ENCODE assay signal across 10 mouse cellular contexts in the genomic region with DNA sequence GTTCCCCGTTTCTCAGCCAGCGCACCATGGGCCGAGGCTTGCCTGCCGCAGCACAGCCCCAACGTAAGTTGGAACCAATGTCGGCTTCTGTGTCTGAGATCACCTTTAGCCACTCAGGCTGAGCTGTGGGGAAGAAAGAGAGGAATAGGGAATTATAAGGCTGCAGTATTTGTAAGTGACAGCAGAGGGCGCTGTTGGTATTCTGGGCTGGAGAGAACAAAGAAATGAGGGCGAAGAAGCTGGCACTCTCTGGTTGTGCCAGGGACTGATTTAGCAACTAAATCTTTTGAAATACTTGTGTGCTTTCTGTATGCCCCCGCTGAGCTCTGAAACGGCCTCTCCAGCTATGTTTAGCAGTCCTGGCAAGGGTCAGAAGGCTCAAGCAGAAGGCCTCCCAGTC. TPM values are rescaled to one million over a fixed set of nuclear protein-coding genes. Genes with fewer than 3 reads are reported as not detected.
DNase-seq lines count a peak whose midpoint lies in the region; ATAC-seq lines count a peak whose summit lies in the region.
"Had no signal": no experiment of that assay in that cellular context is flagged by ENCODE, and none has a peak within 500 bp of the region (broad histone marks: within the 10 kb centered on the region; RNA-seq: fewer than 3 reads in every experiment).

No protein-coding gene starts in this region.

- ATAC-seq in CD4-positive, CD25-positive, alpha-beta regulatory T cell, adult 4 months = no peak

- H3K27ac ChIP-seq in hindbrain, embryonic 10.5 days = peak overlapping the region; percentile 86

- H3K4me1 ChIP-seq in hindbrain, embryonic 10.5 days (replicated peaks) = peaks cover 29% of the 10 kb centered on the region

- WGBS in hindbrain, embryonic 10.5 days = 11% methylated on average over 10 of the region's 10 CpGs

- H3K4me3 ChIP-seq in hindbrain, embryonic 10.5 days = no peak overlapping the region
- H3K4me3 ChIP-seq: megakaryocyte, embryonic 14.5 days had no signal

- no peaks in the 10 kb centered on the region for H3K9me3 ChIP-seq in hindbrain, embryonic 10.5 days
- H3K9me3 ChIP-seq: megakaryocyte, embryonic 14.5 days had no signal

- peaks cover 21% of the 10 kb centered on the region for H3K36me3 ChIP-seq in hindbrain, embryonic 10.5 days

- peaks cover 14% of the 10 kb centered on the region for H3K27me3 ChIP-seq in hindbrain, embryonic 10.5 days (ENCODE audit: insufficient read depth, poor library complexity, severe bottlenecking)

- peak; percentile 58 for DNase-seq in CD4-positive, CD25-positive, alpha-beta regulatory T cell, adult 2 months (ENCODE audit: low read depth, low spot score)
- DNase-seq in adrenal gland, postnatal 14 days = peak; percentile 84
- DNase-seq in embryo, embryonic 9.5 days (ENCODE audit: extremely low spot score) = peak; percentile 83
- peak; percentile 72 for DNase-seq in hindbrain, embryonic 10.5 days (ENCODE audit: low spot score)
- peak; percentile 77 to 86 for DNase-seq in layer of hippocampus, postnatal 14 days (ENCODE audit: low spot score in 2 of 2)
- peak; percentile 86 for DNase-seq in mesoderm, embryonic 11.5 days (ENCODE audit: low read depth, low spot score)
- peak; percentile 85 to 89 for DNase-seq in right cerebral cortex, postnatal 10 days (ENCODE audit: low spot score in 2 of 2)

RNA-seq across cellular contexts. Expression of a gene that starts 17.2 kb away (rescaled TPM):
- not detected for polyA plus RNA-seq in CD4-positive, CD25-positive, alpha-beta regulatory T cell, adult 4 months (2017; shearing (Covaris generic))
- total RNA-seq in adrenal gland, postnatal 14 days (2021) = 0.07 and 0.94 TPM in 2 replicates
- polyA plus RNA-seq in hindbrain, embryonic 10.5 days (2016; fragmentation: Nextera tagmentation; extraction: Ambion mirVana) = 41.2 and 87.6 TPM in 2 replicates
- total RNA-seq in layer of hippocampus, postnatal 14 days (2021) = 10 to 100 TPM; 52.7 to 54.9 TPM
- polyA plus RNA-seq: C2C12 had no signal

RNA-seq across cellular contexts. Expression of a gene that starts 19.8 kb away (rescaled TPM):
- polyA plus RNA-seq in CD4-positive, CD25-positive, alpha-beta regulatory T cell, adult 4 months (2017; shearing (Covaris generic)) = 1 to 10 TPM; 6.2 to 9.3 TPM
- 2.3 and 4.2 TPM in 2 replicates for total RNA-seq in adrenal gland, postnatal 14 days (2021)
- 1.1 and 1.9 TPM in 2 replicates for polyA plus RNA-seq in hindbrain, embryonic 10.5 days (2016; fragmentation: Nextera tagmentation; extraction: Ambion mirVana)
- total RNA-seq in layer of hippocampus, postnatal 14 days (2021) = 1 to 10 TPM; 2.7 to 4.0 TPM

RNA-seq across cellular contexts. Expression of a gene that starts 48.7 kb away (rescaled TPM):
- 10 to 100 TPM; 34.8 to 40.9 TPM for polyA plus RNA-seq in CD4-positive, CD25-positive, alpha-beta regulatory T cell, adult 4 months (2017; shearing (Covaris generic))
- total RNA-seq in adrenal gland, postnatal 14 days (2021) = 31.6 and 33.2 TPM in 2 replicates
- polyA plus RNA-seq in hindbrain, embryonic 10.5 days (2016; fragmentation: Nextera tagmentation; extraction: Ambion mirVana) = 47.4 and 60.0 TPM in 2 replicates
- 10 to 100 TPM; 39.2 to 45.2 TPM for total RNA-seq in layer of hippocampus, postnatal 14 days (2021)

Comparison
In these comparisons a context has a peak if more than half of its experiments do, and no peak if none do; other contexts are left out.
1. RNA of a gene that starts 17.2 kb away (total RNA-seq): 52.7 to 54.9 TPM in layer of hippocampus, postnatal 14 days; 0.07 to 0.94 TPM in adrenal gland, postnatal 14 days; every median in the first group is over 10 times any median in the second.
2. Peak in every context shown above with its lines, with median percentiles within 50 percentile points of each other: DNase-seq.